Mouse (Mus musculus) brain, embryonic 14.5 days (tissue): ENCODE measurements at regions not wholly inside any gene's neighbourhood (a gene's known extent, or its start where the extent isn't known, plus 50 kb on each side); places are given as distances from the start of the nearest gene placed in this dataset.

Experiments
- CTCF ChIP-seq: fragments of 200-500 bp; IDR thresholded peaks from 2 replicates; pipeline ENCODE4 v1.5.1; 2012; ENCODE audit warnings: inconsistent platforms, mild to moderate bottlenecking, moderate library complexity, borderline replicate concordance; ENCODE audit not compliant: insufficient read depth, insufficient read length; ENCODE audit errors: extremely low read depth
- POLR2A ChIP-seq: fragments of 200-500 bp; IDR thresholded peaks from 2 replicates; pipeline ENCODE4 v1.6.1; 2012; ENCODE audit warnings: mild to moderate bottlenecking, inconsistent platforms, borderline replicate concordance; ENCODE audit not compliant: poor library complexity, insufficient read depth, insufficient read length, severe bottlenecking; ENCODE audit errors: extremely low read depth

- TF ChIP-seq CTCF (no peak), POLR2A (no peak)
These were observed 413.4 kb upstream of the Cblb start for GRCm38 (mm10) chr16:51617579-51617978.
